Mouse (Mus musculus): ENCODE data around the gene Rock2. TPM values are rescaled to one million over a fixed set of nuclear protein-coding genes. Genes with fewer than 3 reads are reported as not detected.
A peak's percentile ranks its signal among the peaks of the same experiment; 100 is the strongest.

Rock2 gene
- total RNA-seq (2017) = 78.2 and 80.4 TPM in 2 replicates

DNA sequence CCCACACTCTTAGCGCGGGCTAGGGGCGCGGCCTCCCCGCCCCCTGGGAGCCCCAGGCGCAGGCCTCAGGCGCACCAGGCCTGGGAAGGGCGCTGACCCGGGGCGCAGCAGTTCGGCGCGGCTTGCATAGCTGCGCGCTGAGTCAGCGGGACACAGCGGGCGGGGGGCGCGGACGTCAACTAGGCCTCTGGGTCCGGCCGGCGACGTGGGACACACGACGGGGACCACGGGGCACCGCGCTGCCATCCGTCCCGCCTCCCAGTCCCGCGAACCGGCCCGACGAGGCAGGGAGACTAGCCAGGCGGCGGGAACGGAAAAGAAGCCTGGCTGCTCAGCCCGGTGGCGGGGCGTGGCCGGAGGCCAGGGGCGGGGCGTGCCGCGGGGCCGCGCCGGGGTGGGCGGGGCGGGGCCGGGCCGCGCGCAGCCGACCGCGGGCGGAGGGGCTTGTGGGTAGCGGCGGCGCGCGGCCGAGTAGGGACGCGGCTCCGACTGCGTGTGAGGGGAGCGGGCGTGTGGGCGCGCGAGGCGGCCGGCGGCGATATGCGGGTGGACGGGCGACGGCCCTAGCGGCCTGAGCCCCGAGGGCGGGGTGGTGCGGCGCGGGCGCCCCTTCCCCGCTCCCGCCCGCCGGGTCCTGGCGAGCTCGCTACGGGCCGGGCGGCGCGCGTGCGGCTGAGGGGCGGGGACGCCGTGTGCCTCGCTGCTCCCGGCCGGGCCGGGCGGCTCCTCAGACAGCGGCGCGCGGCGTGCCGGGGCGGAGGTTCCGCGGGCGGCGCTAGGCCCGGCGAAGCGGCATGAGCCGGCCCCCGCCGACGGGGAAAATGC, at the start of gene Rock2:
Gene Rock2, plus strand, starts transcription at position 500 of the 825 bp plus-strand sequence.
- ATAC-seq (replicated peaks; ENCODE audit: low read depth, poor library complexity, severe bottlenecking) = peak; percentile 67

DNA sequence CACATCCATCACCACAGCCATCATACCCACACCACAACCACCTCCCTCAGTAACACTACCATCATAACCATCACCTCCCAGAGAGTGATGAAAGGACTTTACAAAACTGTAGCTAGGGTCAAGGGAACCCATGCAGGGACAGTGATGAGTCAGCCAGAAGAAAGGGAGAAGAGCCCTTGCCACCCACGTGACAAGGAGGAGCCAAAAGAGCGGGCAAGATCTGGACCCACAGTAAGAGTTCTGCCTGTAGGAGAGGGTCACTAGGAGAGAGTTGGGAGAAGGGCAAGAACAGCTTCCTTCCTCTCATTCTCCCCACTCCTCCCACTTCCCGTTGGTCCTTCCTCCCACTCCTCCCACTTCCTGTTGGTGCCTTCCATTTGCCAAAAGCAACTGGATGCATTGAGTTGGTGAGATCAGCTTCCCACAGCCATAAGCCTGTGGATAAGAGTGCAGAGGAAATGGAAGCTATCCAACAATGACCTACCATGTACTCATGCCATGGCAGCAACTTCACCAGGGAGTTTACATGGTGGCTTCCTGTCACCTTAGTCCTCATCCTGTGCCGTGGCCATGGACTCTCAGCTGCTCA, 47.4 kb upstream of the Rock2 start:
- ATAC-seq (replicated peaks; ENCODE audit: low read depth, poor library complexity, severe bottlenecking) = no peak

DNA sequence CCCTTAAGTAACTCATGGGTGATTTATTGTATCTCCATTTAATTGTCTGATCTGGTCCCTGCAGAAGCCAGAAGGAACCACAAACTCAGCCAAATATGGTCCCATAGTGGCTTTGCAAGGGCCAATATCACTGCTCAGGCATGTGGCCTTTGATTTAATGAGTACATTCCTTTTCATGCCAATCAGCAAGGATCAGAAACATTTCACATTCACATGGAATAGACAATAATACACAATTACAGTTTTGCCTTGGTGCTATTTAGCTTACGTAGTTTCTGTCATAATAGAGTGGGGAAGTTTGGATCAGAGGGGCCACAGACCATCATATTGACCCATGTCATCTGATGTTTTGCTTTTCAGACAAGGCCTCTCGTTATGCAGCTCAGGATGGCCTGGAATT, 46.2 kb upstream of the Rock2 start:
- ATAC-seq (replicated peaks; ENCODE audit: low read depth, poor library complexity, severe bottlenecking) = no peak

DNA sequence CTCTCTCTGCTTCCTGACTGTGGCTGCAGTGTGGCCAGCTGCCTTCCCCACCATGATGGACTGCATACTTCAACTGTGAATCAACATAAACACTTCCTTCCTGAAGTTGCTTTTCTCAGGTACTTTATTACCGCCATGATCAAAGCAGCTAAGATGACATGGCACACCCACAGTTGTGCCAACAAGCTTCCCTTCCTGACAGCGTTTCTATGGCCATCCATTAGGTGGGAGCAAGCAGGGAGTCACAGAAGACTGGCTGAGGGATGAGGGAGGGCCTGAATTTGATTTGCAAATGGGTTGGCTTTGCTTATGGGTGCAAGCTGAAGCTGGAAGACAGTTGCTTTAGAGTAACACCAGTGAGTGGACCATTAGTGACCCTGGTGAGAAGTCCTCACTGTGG, 44.9 kb upstream of the Rock2 start:
- ATAC-seq (replicated peaks; ENCODE audit: low read depth, poor library complexity, severe bottlenecking) = no peak

DNA sequence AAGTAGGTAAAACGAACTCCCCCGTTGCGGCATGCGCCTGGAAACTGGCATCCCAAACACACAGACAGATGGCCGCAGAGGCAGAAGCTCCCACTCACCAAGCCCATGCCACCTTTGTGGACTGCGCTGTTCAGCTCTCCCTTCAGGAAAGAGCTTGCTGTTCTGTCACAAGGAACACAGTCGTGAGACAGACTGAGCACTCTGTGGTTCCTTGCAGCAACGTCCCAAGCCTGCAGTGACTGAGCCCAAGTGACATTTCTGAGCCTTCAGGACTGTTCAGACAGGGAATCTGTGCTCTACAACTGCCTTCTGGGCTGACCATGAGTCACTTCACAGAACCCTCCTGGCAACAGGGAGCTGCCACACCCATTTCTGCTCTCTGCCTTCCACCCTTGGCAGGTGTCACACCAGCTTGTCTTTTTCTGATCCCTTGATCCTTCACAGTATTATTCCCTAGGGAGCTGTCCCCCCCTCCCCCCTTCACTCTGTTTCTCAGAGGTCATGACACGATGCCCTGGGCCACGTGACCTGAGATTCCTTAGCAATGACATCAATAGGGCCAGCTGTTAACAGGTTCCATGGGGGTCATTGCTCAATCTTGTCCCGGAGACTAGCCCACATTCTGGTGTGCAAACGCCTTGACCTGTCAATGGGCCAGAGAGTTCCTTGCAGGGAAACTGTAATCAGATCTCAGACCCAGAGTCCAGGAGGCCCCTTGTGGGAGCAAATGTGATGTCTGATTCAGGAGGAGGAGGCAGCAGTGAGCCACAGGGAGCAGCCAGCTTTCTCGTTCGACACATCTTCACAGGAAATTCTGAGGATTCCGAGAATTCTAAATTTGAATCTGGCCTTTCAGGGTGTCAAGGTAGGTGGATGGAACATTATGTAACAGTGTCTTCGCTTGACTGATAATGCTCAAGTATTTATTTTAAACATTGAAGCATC, 44.0 kb upstream of the Rock2 start:
- ATAC-seq (replicated peaks; ENCODE audit: low read depth, poor library complexity, severe bottlenecking) = no peak

DNA sequence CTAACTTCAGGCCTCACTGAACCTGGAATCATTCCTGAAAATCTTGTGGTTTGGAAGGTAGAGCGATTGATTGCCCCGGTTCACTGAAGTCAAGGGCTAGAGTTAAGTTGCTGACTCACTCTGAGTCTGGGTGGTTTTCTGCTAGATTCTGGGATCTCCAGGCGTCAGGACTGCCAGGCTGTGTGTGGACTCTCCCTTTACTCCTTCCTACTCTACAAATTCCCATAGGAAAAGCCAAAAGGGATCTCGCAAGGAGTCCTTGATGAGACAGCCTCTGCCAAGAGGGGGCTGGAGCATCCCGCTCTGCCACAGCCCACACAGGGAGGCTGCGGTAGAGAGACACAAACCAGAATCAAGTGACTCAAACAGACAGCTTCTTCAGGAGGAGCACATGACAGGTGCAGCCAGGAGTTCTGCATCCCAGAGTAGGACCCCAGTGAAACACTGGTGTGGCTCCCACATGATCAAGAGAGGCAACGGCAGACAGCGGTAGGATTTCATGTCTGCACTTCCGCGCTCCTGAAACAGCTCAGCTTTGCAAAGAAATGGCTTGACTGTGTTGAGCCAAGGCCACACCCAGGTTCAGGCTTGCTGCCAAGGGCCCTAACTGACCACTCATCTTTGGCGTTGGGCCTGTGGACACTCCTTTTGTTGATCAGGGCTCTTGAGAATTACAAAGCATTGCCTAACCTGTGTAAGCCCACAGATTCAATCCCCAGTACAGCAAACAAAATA, 41.1 kb upstream of the Rock2 start:
- ATAC-seq (replicated peaks; ENCODE audit: low read depth, poor library complexity, severe bottlenecking) = no peak; the same call in 1 of the 2 replicates

DNA sequence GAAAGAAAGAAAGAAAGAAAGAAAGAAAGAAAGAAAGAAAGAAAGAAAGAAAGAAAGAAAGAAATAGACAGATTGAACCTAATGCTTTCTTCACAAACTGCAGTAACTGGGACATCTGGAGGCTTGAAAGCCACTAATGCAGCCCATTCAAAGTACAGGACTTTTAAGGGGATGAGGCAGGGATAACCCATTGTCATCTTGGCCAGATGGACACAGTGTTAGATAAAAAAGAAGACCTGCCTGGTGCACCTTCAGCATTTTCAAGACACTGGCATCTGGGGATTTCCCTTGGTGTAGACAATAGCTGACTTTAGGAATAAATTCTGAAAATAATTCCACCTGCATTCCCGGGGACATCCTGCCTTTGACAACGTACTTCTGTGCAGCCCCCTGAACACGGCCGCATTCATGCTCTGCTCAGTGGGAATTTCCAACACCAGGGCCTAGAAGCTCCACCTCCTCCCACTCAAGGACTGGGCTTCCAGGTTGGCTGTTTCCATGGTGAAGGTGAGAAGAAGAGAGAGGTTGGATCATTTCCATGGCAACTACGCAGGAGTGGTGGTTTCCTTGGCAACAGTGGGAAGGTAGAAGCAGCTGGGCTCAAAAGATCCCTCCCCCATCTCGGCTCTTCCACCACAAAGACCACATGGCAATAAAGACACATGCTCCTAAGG, 38.9 kb upstream of the Rock2 start:
- ATAC-seq (replicated peaks; ENCODE audit: low read depth, poor library complexity, severe bottlenecking) = no peak

DNA sequence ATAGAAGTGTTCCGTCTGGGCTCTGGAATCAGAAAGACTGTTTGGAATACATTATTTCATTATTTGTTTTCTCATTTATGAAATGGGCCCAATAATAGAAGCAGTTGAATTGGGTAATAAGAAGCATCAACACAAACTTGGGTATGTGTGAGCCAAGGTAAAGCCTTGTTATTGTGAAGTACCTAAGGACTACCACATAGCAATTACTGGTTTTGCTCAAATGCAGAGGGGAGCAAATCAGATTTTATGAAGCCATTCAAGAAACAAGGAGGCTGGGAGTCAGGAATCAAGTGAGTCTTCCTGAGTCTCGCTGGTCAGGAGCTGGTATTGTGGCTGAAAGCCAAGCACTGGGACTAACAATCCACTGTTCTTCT, 38.4 kb upstream of the Rock2 start:
- ATAC-seq (replicated peaks; ENCODE audit: low read depth, poor library complexity, severe bottlenecking) = no peak

DNA sequence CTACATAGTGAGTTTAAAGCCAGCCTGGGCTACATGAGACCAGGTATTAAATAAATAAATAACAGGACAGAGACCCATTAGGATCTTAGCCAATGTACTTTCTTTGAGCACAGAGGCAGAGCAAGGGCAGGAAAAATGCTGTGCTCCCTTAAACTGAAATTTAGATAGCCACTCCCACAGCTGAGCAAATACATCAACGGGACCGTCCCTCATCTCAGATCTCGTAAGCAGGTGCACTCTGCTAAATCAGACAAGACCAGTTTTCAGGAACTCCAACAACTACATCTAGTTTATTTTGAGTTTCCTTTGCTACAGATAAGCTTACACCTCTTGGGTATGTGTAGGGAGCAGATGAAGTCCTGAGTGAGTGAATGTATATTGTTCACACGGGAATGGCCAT, 36.6 kb upstream of the Rock2 start:
- no peak for ATAC-seq (replicated peaks; ENCODE audit: low read depth, poor library complexity, severe bottlenecking)

DNA sequence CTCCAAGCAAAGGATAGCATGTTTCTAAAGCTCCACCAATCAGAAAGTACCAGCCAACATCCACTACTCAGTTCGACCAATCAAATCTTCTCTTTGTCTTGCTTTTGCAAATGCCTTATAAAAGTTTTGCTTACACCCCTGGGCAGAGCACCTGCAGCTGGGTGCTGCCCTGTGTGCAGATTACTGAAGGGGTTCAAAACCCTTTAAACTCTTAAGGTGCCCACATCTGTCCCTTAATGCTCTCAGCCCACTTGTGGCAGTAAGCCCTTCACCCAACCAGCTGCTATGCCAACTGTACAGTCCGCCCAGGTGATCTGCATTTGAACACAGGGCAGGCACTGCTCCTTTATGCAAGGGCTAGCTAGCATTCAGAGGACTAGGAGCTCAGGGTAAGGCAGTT, 34.9 kb upstream of the Rock2 start:
- ATAC-seq (replicated peaks; ENCODE audit: low read depth, poor library complexity, severe bottlenecking) = no peak

DNA sequence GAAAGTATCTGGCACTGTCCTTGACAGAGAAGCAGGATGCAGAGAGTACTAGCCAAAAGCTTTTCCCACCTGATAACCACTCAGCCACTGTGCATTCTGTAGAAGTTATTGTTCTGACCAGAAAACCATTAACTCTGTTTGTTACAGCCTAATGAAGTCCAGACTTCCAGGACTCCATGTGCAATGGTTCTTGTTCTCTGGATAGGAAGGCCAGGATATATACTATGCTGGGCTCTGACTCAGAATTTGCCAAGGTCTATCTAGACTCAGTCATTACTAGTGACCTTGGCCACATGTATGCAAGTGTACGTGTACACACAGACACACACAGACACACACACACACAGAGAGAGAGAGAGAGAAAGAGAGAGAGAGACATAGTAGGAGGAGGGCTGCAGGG, 34.2 kb upstream of the Rock2 start:
- ATAC-seq (replicated peaks; ENCODE audit: low read depth, poor library complexity, severe bottlenecking) = no peak

DNA sequence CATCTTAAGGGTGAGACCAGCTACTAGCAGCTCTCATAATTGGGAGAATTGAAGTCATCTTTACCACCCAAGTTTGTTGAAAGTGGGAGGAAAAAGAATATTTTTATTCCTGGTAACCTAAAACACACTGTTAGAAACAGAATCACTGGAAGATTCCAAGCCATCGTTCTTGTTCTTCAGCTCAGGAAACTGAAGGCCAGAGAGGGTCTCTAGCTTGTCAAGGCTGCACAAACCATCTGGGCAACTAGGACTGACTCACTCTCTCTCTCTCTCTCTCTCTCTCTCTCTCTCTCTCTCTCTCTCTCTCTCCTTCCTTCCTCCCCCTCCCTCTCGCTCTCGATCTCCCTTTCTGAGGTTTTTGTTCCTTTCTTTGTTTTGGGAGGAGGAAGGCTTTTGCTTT, 33.7 kb upstream of the Rock2 start:
- ATAC-seq (replicated peaks; ENCODE audit: low read depth, poor library complexity, severe bottlenecking) = no peak

DNA sequence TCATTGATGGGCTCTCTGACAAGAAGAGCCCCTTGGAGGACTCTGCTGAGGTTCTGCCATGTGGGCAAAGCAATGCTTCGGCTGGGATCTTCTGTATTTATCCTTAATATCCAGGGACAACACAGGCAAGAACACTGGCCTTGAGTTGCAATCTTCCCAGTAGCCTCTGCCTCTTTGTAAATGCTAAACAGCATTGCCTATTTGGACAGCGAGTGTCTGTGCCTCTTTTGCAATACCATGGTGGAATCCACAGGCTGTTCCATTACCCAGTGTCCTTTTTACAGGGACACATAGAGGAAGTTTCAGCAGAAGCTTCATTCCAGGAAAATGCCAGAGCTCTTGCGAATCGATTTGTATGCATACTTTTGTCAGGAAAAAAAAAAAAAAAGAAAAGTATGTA, 30.2 kb upstream of the Rock2 start:
- ATAC-seq (replicated peaks; ENCODE audit: low read depth, poor library complexity, severe bottlenecking) = no peak

DNA sequence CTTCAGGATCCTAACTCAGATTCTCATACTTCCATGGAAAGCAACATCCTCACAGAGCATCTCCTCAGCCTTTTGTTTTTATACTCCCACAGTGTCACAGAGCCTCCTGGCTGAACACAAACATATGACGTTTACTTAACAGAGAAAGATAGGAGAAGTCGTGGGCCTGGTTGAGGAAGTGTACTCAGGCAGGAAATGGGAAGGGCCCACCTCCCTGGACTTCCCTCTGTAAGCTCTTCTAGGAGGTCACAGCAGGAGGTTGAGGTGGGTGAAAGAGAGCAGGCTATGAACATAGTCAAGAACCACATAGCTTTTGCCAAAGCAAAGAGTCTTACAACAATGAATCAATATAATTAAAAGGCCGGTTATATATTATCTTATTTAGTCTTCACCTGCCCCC, 28.8 kb upstream of the Rock2 start:
- ATAC-seq (replicated peaks; ENCODE audit: low read depth, poor library complexity, severe bottlenecking) = peak; percentile 40

DNA sequence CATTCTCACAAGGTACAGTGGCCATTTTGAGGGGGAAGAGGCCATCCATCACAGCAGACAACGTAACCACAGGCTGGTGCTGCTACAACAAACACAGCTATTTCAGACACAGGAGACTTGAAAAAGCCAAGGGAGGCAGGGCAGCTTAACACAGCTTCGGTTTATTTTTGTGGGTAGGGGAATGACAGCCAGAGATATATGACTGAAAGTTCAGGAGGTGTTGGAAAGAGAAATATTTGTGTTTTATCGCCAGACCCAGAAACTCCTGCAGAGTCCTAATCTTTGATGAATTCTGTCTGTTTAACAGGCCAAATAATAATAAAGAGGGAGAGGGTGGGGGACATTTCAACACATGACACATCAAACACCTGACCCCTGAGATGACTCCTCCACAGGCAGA, 28.2 kb upstream of the Rock2 start:
- ATAC-seq (replicated peaks; ENCODE audit: low read depth, poor library complexity, severe bottlenecking) = peak; percentile 75

DNA sequence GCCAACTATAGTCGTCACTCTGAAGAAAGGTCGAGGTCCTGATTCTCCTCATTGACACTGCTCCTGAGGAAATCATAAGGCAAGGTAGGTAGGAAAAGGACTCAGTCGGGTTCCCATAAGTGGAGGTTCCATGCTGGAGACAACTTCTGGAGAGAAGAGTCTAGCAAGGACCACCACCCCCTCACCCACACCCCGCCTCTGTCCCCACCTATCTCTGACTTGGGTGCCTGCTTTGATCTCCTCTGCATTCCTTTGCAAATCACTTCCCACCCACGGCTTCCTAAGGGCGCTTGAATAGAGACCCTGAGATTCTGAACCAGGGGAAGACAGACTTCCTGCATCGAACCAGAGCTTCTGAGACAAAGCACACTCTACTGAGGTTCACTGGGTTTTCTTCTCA, 27.4 kb upstream of the Rock2 start:
- ATAC-seq (replicated peaks; ENCODE audit: low read depth, poor library complexity, severe bottlenecking) = no peak

DNA sequence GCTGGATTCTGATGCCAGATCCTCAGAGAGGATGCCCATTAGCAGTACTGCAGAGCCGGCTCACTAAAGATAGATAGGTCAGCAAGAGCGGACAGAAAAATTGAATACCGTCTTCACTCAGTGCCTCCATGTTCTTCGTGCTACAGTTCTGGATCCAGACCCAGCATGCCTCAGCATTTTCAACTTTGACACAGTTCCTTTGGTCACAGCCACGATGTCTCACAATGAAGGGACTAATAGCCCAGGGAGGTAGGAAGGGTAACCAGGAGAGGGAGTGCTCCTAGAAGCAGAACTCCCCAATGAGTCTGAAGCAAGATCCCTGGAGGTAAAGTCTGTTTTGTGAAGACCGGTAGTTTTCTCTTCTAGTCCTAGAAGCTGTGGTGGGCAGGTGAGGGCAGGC, 26.1 kb upstream of the Rock2 start:
- ATAC-seq (replicated peaks; ENCODE audit: low read depth, poor library complexity, severe bottlenecking) = no peak

DNA sequence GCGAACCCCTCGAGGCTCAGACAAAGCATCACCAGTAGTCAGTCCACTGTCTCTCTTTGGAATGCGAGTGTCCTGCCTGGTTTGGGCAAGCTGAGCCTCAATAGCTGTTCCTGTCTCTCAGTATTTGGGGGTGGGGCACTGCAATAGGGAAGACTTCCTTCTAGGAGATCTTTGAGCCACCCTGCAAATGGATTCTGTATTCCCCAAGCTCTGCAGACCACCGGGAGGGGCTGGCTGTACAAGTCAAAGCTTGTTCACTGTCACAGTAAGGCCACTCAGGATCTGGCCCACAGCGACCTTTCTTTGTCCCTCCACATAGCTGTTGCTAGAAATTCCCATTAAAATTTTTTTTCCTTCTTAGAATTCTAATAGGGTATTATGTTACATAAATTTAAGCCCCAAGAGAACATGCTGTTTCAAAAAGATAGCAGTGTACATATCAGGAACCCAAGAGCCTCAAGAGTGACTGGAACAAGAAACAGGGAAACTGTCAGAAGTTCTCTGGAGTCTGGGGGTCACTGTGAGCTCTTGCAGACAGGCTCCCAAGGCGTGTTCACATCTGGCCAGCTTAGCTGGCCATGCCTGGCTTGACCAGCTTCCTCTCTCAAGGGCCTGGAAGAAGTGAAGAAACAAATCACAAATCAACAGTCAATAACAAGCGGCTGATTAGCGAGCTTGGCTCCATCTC, 25.5 kb upstream of the Rock2 start:
- ATAC-seq (replicated peaks; ENCODE audit: low read depth, poor library complexity, severe bottlenecking) = no peak

DNA sequence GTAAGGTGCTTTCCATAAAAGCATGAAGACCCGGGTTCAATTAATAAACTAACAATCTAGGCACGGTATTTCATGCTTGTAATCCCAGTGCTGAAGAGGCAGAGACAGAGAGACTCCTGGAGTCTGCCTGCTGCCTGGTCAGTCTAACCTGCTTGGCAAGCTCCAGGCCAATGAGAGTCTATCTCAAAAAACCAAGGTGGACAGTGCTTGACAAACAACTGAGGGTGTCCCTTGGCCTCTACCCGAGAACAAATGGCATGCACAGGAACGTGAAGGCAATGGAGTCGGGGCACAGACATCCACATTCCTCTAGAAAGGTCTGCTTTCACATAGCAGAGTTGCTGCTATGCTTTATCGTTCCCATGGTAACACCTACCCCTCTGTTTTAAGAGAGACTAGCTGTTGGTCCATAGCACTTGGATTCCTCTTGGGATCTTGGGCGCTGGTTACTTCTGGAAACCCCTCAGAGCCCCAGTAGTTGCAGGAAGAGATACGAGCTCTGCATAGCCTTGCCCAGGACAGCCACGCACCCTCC, 24.8 kb upstream of the Rock2 start:
- ATAC-seq (replicated peaks; ENCODE audit: low read depth, poor library complexity, severe bottlenecking) = no peak
